Mouse (Mus musculus) hindbrain, embryonic 12.5 days (tissue): Measurements from ENCODE around the gene Gm36864. TPM values are rescaled to one million over a fixed set of nuclear protein-coding genes. Genes with fewer than 3 reads are reported as not detected.

ENCODE experiments used
- ATAC-seq: fragments of 200-750 bp; cut with Nextera tagmentation; 2 replicates; pipeline ENCODE4 v1.8.0; 2017; ENCODE audit warnings: moderate TSS enrichment; ENCODE audit not compliant: low FRiP score
- H3K27ac ChIP-seq: fragments of 300-500 bp; sonication (generic); 2 replicates; pipeline ENCODE4 v1.5.1; 2016; ENCODE audit warnings: mild to moderate bottlenecking
- H3K27me3 ChIP-seq: fragments of 300-500 bp; sonication (generic); 2 replicates; pipeline ENCODE4 v1.6.1; 2016; ENCODE audit warnings: mild to moderate bottlenecking
- H3K36me3 ChIP-seq: fragments of 300-500 bp; sonication (generic); 2 replicates; pipeline ENCODE4 v1.6.1; 2016; ENCODE audit warnings: mild to moderate bottlenecking
- H3K4me1 ChIP-seq: fragments of 300-500 bp; sonication (generic); 2 replicates; pipeline ENCODE4 v1.6.1; 2016
- H3K4me2 ChIP-seq: fragments of 300-500 bp; sonication (generic); replicated peaks from 2 replicates; pipeline ENCODE4 v1.6.1; 2016; ENCODE audit warnings: mild to moderate bottlenecking
- H3K4me3 ChIP-seq: fragments of 300-500 bp; sonication (generic); 2 replicates; pipeline ENCODE4 v1.5.1; 2016; ENCODE audit warnings: mild to moderate bottlenecking
- H3K9ac ChIP-seq: fragments of 300-500 bp; sonication (generic); 2 replicates; pipeline ENCODE4 v1.6.1; 2016; ENCODE audit warnings: mild to moderate bottlenecking, moderate library complexity
- H3K9me3 ChIP-seq: fragments of 300-500 bp; sonication (generic); replicated peaks from 2 replicates; pipeline ENCODE4 v1.6.1; 2016; ENCODE audit warnings: mild to moderate bottlenecking
- WGBS: fragments of 180-500 bp; shearing (Covaris S2); methylation state at CpG from one replicate; pipeline ENCODE4 v1.1.7; 2016; 5-methylcytosine and 5-hydroxymethylcytosine counted together
- polyA plus RNA-seq: library from polyadenylated mRNA; unstranded; fragments of >200 nt; fragmentation: Nextera tagmentation; extraction: Ambion mirVana; gene quantifications from 2 replicates; pipeline ENCODE4 v1.2.1, GENCODE M21; 2016

Gene Gm36864
- polyA plus RNA-seq, 1 experiment from 2014 or later: not detected

DNA sequence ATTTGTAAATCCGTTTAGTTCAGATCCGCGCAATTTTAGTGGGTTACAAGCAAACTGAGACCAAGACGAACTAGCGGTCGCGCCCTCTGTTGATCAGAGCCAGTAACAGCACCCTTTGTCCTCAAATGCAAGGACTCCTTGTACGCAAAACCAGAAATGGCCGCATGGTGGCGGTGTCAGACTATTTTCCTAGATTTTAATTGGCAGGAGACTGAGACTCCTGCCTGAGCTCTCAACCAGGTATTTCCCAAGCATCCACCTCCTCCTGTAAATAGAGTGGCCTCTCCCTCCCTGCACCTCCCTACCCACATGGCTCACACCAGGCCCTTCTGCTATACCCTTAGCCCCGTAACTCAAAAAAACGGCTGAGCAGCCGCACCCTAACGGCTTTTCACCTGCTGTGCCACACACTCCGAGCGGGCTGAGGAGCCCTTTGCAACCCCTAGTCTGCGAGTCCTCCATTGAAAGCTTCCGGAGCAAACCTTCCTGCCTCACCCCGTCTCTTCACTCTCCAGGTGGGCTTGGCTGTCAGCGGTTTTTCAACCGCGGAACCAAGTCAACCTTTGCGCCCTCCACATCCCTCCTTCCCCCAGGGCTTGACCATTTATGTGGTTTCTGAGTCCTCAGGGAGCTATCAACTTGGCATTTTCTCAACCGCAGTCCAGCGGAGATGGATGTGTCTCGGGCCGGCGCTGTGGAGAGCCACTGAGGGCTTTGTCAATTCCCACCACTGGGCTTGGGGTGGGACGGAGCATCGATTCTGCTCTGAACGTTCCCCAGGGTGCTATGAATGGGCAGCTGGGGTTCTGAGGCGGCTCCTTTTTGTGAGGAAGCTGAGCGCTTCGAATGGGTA lies 27.0 kb downstream of the Gm36864 start:
- Histone ChIP-seq H3K9ac (peak overlapping the region; percentile 43), H3K27me3 (peaks cover 28% of the 10 kb centered on the region), H3K27ac (peak overlapping the region; percentile 57; the same call in 1 of the 2 replicates), H3K4me2 (peak overlapping the region; percentile 52), H3K9me3 (no peaks in the 10 kb centered on the region), H3K4me3 (peak overlapping the region; percentile 25), H3K4me1 (peaks cover 5% of the 10 kb centered on the region; the same call in 1 of the 2 replicates), H3K36me3 (no peaks in the 10 kb centered on the region)
- ATAC-seq: peak; percentile 78
- 1% methylated on average over 34 of the region's 34 CpGs for WGBS

DNA sequence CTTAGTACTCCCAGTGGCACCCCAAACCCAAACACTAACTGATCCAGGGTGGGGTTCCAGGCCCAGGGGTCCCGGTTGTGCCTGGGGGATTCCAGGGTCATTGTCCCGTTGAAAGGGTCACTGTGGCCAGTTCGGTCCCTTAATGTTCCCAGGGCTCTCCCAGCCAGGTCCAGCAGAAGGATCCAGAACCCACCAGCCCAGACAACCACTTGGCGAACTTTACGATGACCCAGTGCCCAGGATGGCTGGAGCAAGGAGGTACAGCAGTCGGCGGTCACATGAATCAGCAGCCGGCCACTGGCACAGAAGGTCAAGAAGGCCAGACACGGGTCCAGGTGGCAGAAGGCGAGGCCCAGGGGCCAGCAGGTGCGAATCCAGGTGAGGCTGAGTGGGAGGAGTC lies 32.1 kb downstream of the Gm36864 start:
- WGBS: 85% methylated on average over 11 of the region's 11 CpGs
- ATAC-seq: no peak

DNA sequence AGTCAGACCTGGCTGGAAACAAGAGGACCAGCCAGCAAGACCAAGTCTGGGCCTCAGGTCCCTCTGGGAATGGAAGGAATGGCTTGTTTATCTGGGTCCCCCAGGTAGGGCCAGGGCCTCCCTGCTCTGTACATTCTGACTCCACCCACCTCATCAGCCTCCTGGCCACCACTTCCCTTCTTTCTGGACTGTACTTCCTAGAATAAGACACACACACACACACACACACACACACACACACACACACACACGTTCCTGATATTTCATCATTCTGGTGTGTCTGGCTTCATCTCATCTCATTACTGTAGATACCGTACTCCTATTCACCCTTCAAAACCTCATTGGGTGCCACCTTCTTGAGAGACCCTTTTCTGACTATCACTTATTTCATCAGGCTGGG lies 33.4 kb downstream of the Gm36864 start:
- no peak for ATAC-seq
- H3K27me3 ChIP-seq: peaks cover 27% of the 10 kb centered on the region
- WGBS: 82% methylated on average over 2 of the region's 2 CpGs

More for the DNA sequence above, 32.1 kb downstream of the Gm36864 start:
- H3K4me2 ChIP-seq: no peak overlapping the region
- peaks cover 3% of the 10 kb centered on the region; the same call in 1 of the 2 replicates for H3K4me1 ChIP-seq
- H3K9ac ChIP-seq: no peak overlapping the region
- H3K27me3 ChIP-seq: peaks cover 20% of the 10 kb centered on the region
- no peak overlapping the region for H3K27ac ChIP-seq
- H3K9me3 ChIP-seq: no peaks in the 10 kb centered on the region
- H3K4me3 ChIP-seq: no peak overlapping the region
- no peaks in the 10 kb centered on the region for H3K36me3 ChIP-seq

DNA sequence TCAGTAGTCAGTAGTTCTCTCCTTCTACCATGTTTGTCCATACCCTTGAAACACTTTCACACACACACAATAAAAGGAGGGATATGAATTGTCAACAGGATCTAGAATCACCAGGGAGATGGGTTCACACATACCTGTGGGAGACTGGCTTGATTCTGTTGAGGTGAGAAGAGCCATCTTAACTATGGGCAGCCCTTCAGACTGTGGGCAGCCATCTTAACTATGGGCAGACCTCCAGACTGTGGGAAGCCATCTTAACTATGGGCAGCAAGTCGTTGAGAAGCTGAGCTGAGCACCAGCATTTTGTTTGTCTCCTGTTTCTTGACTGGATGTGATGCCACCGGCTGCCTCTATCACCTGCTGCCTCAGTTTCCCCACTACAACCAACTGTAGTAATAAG lies 35.3 kb downstream of the Gm36864 start:
- no peak for ATAC-seq

More for the DNA sequence above, 33.4 kb downstream of the Gm36864 start:
- Histone ChIP-seq H3K27ac (no peak overlapping the region), H3K4me1 (no peaks in the 10 kb centered on the region), H3K36me3 (no peaks in the 10 kb centered on the region), H3K4me3 (no peak overlapping the region), H3K9ac (no peak overlapping the region), H3K4me2 (no peak overlapping the region), H3K9me3 (no peaks in the 10 kb centered on the region)

DNA sequence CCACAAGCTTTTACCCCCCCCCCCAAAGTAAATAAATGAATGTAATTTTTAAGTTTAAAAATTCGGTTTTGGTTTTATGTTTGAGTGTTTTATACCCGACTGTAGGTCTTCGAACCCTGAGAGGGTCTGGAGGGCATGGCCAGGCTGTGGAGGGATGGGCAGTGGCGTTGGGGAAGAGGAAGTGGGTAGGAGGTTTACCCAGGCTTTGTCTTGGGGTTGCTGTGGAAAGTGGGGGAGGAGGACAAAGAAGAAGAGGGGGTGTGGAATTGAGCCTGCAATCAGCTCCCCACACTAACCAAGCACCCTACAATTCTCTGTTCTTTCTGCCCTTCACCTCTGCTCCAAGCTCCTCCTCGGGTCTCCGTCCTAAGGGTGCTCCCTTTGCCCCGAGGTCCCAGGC lies 36.6 kb downstream of the Gm36864 start:
- Histone ChIP-seq H3K9me3 (no peaks in the 10 kb centered on the region), H3K9ac (no peak overlapping the region), H3K36me3 (no peaks in the 10 kb centered on the region), H3K4me2 (no peak overlapping the region), H3K4me1 (no peaks in the 10 kb centered on the region), H3K4me3 (no peak overlapping the region), H3K27ac (no peak overlapping the region), H3K27me3 (peaks cover 28% of the 10 kb centered on the region)
- WGBS: 88% methylated on average over 7 of the region's 7 CpGs
- no peak for ATAC-seq

More for the DNA sequence above, 35.3 kb downstream of the Gm36864 start:
- Histone ChIP-seq H3K4me3 (no peak overlapping the region), H3K27me3 (peaks cover 32% of the 10 kb centered on the region), H3K27ac (no peak overlapping the region), H3K4me1 (no peaks in the 10 kb centered on the region), H3K9ac (no peak overlapping the region), H3K36me3 (no peaks in the 10 kb centered on the region), H3K9me3 (no peaks in the 10 kb centered on the region), H3K4me2 (no peak overlapping the region)
- 78% methylated on average over 2 of the region's 2 CpGs for WGBS

DNA sequence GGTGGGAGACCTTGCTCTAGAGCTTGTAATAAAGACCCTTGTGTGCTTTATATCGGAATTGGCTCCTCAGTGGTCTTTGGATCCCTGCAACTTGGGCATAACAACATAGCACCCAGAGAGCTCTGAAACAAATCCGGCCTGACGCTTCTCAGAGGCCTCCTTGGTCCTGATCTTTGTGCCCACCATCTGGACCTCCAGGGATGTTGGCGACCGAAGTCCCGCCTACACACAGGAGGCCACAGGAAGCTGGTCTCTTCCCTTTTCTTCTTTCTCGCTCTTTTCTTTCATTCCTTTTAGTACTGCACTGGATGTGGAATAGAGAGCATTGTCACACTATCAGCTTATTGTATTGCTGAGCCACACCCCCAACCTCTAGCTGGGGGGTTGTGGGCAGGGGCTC lies 37.5 kb downstream of the Gm36864 start:
- WGBS: 57% methylated on average over 7 of the region's 7 CpGs
- ATAC-seq: no peak
- H3K27me3 ChIP-seq: peaks cover 19% of the 10 kb centered on the region
- H3K4me1 ChIP-seq: no peaks in the 10 kb centered on the region
- no peak overlapping the region for H3K4me2 ChIP-seq
- no peak overlapping the region for H3K27ac ChIP-seq
- no peaks in the 10 kb centered on the region for H3K36me3 ChIP-seq
- no peaks in the 10 kb centered on the region for H3K9me3 ChIP-seq
- H3K9ac ChIP-seq: no peak overlapping the region
- no peak overlapping the region for H3K4me3 ChIP-seq

DNA sequence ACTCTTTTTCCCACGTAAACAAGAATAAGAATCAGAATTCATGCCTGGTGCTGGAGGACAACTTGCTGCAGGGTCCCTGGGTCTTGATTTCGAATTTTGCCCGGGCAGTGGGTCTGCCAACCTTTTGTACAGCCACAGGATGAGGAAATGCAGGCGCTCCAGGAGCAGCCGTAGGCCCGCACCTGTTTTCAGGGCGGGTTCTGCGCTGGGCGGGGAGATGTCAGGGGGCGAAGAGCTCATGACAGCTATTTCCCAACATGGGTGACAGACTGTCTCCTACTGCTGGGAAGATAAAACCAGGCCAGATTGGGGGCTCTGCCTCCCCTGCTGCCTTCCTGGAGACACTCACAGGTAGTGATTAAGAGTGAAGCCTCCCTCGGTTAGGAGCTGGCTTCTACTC lies 38.1 kb downstream of the Gm36864 start:
- 35% methylated on average over 11 of the region's 11 CpGs for WGBS

DNA sequence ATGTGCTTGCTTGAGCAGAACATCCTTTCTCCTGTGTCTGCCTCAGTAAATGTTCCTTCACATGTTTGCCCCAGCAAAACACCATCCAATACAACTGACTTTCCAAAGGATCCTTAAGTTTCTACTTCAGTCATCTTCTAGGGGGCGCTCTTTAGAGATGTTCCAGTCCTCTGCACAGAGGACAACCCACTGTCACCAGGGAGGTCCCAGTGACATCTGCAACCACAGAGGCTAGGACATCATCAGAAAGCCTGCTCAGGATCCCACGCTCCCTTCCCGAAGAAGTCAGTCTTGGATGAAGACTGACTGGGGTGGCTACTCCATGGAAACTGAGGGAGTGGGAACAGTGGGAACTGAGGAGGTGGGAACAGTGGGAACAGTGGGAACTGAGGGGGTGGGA lies 39.6 kb downstream of the Gm36864 start:
- no peak for ATAC-seq
- 76% methylated on average over 3 of the region's 3 CpGs for WGBS
- H3K4me1 ChIP-seq: no peaks in the 10 kb centered on the region

More for the DNA sequence above, 38.1 kb downstream of the Gm36864 start:
- Histone ChIP-seq H3K9ac (no peak overlapping the region), H3K27ac (no peak overlapping the region), H3K9me3 (no peaks in the 10 kb centered on the region), H3K4me3 (no peak overlapping the region), H3K27me3 (peaks cover 18% of the 10 kb centered on the region), H3K4me2 (no peak overlapping the region), H3K36me3 (no peaks in the 10 kb centered on the region), H3K4me1 (no peaks in the 10 kb centered on the region)
- no peak for ATAC-seq

DNA sequence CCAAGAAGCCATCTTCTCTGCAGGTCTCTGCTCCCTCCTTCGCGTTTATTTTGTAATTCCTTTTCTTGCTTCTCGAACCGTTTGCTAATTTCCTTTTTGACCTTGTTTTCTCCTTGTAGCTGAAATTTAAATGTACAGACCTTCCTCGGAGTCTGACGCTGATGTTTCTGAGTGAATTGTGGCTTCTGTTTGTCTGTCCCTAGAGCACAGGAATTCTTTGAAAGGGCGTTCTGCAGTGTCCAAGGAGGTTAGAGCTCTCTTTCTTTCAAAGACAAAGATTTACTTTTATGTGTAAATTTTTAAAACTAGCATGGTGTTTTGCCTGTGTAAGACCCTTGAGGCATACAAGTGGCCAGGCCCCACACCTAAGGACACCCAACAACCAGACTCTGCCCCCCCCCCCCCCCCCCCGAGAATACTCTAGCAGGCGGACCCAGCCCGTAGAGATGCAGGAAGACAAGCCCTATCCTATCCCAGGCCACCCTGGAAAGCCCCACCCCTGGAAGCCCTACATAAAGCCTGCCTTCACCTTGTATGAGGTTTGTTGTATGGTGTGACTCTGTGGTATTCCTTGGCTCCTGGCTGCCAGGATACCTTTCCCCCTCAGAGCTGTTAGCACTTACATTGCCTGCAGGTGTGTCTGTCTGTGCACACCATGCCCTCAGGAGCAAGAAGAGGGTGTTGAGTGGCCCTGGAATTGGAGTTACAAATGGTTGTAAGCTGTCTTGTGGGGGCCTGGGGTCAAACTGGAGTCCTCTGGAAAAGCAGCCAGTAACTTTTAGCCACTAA lies 40.7 kb downstream of the Gm36864 start:
- no peaks in the 10 kb centered on the region for H3K9me3 ChIP-seq
- H3K4me2 ChIP-seq: no peak overlapping the region
- no peaks in the 10 kb centered on the region for H3K4me1 ChIP-seq
- H3K27ac ChIP-seq: no peak overlapping the region
- WGBS: 66% methylated on average over 10 of the region's 10 CpGs
- peaks cover 18% of the 10 kb centered on the region for H3K27me3 ChIP-seq
- no peaks in the 10 kb centered on the region for H3K36me3 ChIP-seq
- H3K4me3 ChIP-seq: no peak overlapping the region
- H3K9ac ChIP-seq: no peak overlapping the region
- ATAC-seq: no peak

More for the DNA sequence above, 39.6 kb downstream of the Gm36864 start:
- Histone ChIP-seq H3K36me3 (no peaks in the 10 kb centered on the region), H3K4me3 (no peak overlapping the region), H3K9ac (no peak overlapping the region), H3K4me2 (no peak overlapping the region), H3K27me3 (peaks cover 18% of the 10 kb centered on the region), H3K9me3 (no peaks in the 10 kb centered on the region), H3K27ac (no peak overlapping the region)

DNA sequence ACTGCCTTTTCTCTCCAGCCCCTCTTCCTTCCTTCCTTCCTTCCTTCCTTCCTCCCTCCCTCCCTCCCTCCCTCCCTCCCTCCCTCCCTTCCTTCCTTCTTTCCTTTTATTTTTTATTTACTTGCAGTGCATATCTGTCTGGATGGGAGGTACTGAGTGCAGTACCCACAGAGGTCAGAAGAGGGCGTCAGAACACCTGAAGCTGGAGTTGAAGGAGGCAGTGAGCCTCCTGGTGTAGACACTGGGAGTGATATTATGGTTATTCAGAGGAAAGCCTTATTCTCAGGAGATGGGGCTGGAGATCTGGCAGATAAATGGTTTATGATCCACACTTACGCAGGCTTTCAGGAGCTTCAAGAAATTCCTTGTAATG lies 41.3 kb downstream of the Gm36864 start:
- no peak overlapping the region for H3K4me3 ChIP-seq
- H3K9ac ChIP-seq: no peak overlapping the region
- 49% methylated on average over 2 of the region's 2 CpGs for WGBS
- H3K27me3 ChIP-seq: peaks cover 18% of the 10 kb centered on the region
- no peaks in the 10 kb centered on the region for H3K9me3 ChIP-seq
- ATAC-seq: no peak
- no peaks in the 10 kb centered on the region for H3K36me3 ChIP-seq
- no peak overlapping the region for H3K4me2 ChIP-seq
- H3K27ac ChIP-seq: no peak overlapping the region
- no peaks in the 10 kb centered on the region for H3K4me1 ChIP-seq

DNA sequence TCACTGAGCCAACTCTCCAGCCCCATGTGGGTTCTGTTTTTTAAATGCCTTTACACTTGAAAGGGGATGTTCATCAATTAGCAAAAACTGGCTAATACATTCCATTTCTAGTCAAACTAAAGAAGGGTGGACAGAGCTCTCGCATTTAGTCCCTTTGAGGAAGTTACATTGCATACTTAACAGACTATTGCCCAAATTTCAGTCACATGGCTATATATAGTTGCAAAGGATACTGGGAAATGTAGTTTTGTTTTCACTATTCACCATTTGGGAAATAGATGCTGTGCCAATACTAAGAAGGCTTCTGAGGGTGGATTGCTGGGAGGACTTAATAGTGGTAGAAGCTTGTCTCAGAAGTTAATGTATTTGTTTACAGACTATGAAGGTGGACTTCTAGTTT lies 45.0 kb downstream of the Gm36864 start:
- no peak for ATAC-seq
- 57% methylated on average over 1 of the region's 1 CpGs for WGBS
- Histone ChIP-seq H3K27me3 (peaks cover 2% of the 10 kb centered on the region), H3K9ac (no peak overlapping the region), H3K4me3 (no peak overlapping the region), H3K36me3 (no peaks in the 10 kb centered on the region), H3K4me1 (no peaks in the 10 kb centered on the region), H3K9me3 (no peaks in the 10 kb centered on the region), H3K27ac (no peak overlapping the region), H3K4me2 (no peak overlapping the region)

DNA sequence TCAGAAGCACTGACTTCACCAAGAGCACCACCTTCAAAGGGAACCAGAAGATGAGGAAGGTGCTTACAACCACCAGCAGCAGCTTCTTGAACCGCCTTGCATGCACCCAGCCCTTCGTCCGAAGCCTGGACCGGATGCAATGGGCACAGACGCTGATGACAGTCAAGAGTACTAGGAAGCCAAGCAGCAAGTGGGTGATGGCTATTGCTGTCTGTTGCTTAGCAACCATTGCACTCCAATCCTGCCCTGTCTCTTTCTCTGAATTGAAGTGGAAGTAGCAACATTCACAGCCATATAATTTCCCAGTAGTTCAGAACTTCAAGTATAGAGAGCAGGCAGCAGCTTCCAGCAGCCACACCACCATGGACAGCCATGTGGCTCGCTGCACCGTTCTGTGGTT lies 45.6 kb downstream of the Gm36864 start:
- no peak overlapping the region for H3K4me2 ChIP-seq
- ATAC-seq: no peak
- no peak overlapping the region for H3K4me3 ChIP-seq
- H3K27ac ChIP-seq: no peak overlapping the region
- no peaks in the 10 kb centered on the region for H3K27me3 ChIP-seq
- no peaks in the 10 kb centered on the region for H3K4me1 ChIP-seq
- 78% methylated on average over 7 of the region's 7 CpGs for WGBS
- 0 out of 2 replicates have a peak, but pooled peaks cover under 1% of the 10 kb centered on the region for H3K9me3 ChIP-seq
- no peaks in the 10 kb centered on the region for H3K36me3 ChIP-seq
- no peak overlapping the region for H3K9ac ChIP-seq
